Mouse (Mus musculus): ENCODE data around the gene Slc18a3.

The Slc18a3 gene

DNA sequence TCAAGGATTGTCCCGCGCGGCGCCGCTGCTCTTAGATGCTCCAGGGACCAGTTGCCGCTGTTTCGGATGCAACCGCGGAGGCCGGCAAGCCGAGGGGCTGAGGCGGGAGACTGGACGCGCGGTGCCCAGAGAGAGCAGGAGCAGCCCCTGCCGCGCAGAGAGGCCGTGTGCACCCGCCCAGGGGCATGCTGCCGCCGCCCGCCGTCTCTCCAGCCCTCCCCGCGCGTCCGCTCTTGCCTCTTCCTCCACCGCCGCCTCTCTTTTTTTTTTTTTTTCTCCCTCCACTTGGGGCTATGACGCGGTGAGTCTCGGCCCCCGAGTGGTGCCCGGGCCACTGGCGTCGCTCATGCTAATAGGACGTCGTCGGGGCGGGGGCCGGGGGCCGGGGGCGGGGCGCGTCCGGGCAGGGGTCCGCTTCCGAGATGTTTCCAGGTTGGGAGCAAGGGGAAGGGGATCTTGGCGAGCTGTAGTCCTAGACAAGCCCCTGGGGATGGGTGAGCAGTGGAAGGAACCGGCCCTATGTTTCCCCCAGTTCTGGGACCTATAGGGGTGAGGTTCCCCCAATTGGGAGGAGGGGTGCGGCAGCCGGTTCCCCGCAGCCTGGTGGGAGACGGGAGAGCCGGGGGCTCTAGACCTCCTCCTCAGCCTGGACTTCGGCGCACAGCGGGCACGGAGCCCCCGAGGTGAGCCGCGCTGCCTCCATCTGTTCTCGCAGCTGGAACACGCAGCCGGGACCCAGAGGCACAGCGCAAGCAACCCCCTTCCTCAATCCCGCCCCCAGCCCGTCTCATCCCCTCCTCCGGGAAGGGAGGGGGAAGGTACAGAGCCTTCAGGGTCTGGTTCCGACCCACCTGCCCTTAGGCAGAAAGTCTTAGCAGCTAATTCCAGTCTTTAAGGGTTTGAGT is at the start of gene Slc18a3:
Gene Slc18a3 (minus strand): TSS at position 250 of the 905 bp plus-strand sequence.
- no peak for DNase-seq (ENCODE audit: low spot score in 2 of 2)

DNA sequence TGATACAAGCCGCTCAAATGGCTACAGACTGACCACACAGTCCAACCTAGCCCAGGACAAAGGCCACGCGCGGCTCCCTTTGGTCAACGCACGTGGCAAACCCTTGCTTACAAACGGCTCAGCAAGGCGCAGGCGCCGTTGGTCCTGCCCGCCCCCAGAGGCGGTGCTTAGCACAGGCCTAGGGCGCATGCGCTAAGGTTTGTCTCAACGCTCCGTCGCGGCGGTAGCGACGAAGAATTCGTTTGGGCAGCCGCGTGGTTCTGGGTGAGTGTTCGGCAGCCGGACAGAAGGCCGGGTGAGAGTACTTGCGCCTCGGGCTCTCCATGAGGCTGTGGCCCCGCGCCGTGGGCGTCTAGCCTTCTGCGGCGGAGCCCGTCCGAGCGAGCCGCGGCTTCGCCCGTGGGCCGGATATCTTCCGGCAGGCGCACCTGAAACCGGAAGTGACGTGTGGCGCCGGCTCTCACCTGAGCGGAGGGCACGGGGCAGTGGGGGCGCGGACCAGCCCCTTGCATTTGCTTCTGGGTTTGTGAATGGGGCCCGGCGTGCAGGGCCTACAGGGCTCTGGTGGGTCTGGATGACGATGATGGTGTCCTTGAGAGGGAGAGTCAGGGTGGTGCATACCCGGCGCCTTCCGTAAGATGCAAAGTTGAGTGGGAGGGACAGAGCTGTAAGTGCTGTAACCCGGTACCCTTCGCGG is 48.8 kb upstream of the Slc18a3 start, which contains the start of gene Ercc6:
Gene Ercc6 (plus strand): TSS at position 186 of the 697 bp plus-strand sequence.
- peak; percentile 84 to 89 for DNase-seq (ENCODE audit: low spot score in 2 of 2)

DNA sequence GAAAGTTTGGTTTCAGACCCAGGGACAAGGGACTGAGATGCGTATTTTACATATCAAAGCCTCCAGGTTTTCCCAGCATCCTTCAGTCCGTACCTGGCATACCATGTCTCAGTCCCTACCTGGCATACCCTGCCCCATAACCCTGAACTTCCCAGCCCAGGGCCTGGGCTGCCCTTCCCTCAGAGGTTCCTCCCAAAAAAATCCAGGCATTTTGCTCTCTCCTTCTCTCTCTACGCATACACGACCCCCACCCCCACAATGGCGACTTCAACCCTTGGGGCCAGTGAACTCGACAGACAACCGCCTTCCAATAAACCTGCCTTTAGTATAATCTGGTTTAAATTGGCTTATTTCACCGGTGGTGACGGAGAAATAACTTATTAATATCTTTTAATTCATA is 48.3 kb upstream of the Slc18a3 start:
- DNase-seq (ENCODE audit: low spot score in 2 of 2): no peak

DNA sequence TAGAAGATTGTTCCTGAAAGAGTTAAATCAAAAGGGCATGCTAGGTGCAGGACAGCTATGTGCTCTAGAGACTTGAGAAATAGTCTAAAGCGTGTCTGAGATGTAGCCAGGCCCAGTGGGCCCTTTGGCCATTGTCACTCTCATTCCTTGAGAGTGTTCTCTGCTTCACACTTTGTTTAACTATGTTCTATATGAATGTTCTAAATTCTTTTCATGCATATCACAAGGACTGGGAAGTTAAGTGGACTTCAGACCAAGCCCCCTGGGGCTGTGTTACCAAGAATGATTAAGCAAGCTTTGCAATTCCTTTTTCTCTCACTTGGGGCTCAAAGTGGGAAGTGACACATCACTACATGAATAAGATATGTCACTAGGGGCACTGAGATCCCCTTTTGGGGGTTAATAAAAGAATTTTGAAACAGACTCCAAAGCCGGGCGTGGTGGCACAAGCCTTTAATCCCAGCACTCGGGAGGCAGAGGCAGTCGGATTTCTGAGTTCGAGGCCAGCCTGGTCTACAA is 44.9 kb upstream of the Slc18a3 start:
- DNase-seq (ENCODE audit: low spot score in 2 of 2): no peak

DNA sequence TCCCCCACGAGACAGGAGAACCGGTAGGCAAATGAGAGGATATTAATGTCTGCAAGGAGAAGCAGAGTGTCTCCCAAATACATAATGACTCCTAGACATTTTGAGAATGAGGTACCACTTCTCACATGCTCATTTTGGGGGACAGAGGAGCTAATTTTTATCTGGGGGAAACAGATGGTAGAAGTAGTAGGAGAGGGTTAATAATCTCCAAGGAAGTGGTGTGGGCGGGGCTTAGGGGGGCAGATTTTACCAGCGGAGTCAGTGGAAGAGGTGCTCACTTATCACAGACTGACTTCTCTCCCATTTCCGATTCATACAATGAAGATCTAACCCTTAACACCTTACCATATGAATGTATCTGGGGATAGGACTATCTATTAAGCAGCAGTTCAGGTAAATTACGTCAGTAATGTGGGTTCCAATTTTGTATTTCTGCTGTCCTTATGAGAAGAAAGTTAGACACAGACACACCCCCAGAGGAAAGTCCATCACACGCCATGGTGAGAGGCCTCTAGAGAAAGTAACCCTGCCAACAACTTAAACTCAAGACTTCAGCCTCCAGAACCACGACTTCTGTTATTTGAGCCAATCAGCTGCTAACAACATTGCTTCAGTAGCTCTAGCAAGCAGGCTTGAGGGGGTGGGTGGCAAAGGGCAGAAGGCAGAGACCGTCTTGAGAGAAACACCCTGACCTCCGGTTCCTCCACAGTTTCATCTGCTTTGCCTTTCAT is 43.6 kb upstream of the Slc18a3 start:
- no peak for DNase-seq (ENCODE audit: low spot score in 2 of 2)

DNA sequence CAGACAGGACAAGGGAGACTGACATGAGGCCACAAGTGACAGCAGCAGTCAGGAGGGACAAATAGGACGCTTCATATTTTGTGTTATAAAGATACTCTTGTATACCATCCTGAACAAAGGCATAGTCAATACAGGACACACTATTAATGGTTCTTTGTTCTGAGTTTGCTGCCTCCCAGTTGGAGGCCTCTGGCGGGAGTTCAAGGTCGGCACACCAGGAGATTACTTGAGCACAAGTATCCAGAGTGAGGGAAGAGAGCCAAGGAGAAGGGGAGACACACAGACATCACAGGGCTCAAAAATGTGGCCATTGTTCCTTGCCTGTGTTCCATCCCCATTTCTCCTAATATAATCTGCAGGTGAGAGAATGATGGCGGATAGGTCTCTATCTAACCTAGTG is 42.6 kb upstream of the Slc18a3 start:
- DNase-seq (ENCODE audit: low spot score in 2 of 2): no peak

DNA sequence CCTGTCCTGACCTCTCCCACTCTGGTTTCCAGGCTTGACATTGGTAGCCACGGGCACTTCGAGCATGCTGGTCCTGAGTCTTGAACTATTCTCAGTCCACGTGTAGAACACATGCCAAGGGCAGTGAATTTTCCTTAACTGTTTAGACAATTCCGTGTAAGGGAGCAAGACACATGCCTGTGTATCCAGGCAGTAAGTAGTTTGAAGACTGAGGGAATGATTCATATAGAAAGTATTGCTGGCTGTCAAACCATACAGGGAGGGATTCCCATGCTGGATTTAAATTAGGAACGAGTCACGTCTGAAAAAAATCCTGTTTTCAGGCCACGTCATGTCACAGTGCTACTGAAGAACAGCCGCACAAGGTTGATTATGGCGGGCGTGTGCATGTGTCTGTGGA is 41.7 kb upstream of the Slc18a3 start:
- no peak for DNase-seq (ENCODE audit: low spot score in 2 of 2)

DNA sequence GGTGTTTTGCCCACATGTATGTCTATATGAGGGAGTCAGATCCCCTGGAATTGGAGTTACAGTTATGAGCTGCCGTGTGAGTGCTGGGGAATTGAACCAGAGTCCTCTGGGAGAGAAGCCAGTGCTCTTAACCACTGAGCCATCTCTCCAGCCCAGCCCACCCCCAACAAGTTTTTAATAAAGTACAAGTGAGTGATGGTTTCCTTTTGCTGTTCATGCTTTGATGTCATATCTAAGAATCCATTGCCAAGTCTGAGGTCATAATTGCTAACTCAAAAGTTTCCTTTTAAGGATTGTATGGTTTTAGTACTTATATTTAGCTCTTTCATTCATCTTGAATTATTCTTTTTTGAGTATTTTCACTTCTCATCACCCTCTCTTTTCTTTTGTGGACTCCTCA is 39.2 kb upstream of the Slc18a3 start:
- DNase-seq (ENCODE audit: low spot score in 2 of 2): no peak

DNA sequence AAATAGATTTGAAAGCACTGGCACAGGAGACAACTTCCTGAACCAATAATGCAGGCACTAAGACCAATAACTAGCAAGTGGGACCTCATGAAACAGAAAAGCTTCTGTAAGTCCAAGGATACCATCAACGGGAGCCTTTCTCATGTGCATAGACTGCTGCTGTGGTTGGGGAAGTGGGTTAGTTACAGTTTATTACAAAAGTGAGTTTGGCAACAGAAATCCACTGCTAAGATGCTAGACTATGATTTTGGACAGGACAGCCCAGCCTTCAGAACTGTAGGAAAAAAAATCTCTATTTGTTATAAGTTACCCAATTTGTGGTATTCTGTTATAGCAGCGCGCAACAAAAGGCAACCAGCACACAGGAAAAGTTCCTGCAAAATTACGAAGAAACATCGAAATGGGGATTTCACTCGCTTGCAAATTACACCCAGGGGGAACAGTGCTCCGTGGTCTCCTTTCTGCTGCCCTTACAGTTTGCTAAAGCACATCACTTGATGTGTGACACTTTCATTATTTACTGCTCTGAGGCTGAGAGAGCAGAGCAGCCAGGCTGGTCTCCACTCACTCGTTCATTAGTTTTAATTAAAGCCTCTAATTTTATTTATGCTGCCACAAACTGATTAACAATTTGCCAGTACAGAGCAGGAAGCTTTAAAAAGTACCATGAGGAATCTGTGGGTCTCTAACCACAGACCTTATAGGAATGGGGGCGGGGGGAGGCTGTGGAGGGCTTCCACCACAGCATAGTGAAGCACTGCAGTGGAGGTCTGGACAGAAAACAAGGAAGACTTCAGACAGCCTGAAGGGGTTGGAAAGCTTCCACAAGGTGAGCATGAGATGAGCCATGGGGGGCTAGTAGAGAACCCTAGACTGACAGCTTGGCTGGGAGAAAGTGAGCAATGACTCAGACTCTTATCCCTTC is 38.4 kb upstream of the Slc18a3 start:
- no peak for DNase-seq (ENCODE audit: low spot score in 2 of 2)

DNA sequence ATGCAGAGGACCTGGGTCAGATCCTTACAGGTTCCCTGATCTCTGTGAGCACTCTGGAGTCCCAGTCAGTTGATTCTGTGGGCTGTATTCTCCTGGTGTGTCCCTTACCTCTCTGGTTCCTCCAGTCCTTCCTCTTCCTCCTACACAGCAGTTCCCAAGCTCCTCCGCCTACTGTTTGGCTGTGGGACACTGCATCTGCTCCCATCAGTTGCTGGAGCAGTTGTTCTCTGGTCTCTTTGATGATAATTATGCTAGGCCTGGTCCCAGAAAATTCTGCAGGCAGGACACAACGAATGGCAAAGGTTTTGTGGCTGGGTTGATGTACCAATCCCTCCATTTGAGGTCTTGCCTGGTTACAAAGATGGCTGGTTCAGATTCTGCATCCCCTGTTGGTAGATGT is 36.7 kb upstream of the Slc18a3 start:
- no peak for DNase-seq (ENCODE audit: low spot score in 2 of 2)

DNA sequence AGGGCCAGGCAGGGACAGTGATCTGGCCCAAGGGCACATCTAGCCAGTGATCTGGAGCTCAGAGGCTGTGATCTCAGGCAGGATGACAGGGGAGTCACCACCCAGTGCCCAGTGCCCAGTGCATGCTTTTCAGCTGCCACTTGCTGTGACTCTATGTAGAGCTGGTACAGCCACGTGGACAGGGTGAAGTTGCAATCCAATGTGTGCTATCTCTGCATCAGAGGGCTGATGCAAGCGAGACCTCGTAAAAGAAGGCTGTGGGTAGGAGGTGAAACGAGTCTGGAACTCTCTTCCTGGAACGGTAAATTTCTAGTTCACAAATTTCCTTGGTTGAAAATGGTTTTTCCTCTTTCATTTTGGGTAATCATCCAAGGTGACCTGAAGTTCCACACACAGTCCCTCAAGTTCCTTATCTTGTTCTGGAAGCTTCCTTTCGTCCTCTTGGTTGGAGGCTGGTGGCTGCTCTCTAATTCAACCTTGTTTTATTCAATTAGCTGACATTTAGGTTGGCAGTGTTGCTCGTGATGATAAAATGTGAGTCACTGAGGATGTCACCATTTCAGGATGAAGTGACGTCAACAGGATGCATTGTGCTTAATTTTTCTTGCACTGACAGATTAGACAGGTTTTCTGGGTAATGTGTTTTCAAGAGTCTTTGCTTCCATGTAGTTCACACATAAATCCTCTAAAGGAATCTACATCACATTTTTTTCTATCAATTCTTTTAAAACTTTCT is 31.6 kb upstream of the Slc18a3 start:
- DNase-seq (ENCODE audit: low spot score in 2 of 2): no peak

DNA sequence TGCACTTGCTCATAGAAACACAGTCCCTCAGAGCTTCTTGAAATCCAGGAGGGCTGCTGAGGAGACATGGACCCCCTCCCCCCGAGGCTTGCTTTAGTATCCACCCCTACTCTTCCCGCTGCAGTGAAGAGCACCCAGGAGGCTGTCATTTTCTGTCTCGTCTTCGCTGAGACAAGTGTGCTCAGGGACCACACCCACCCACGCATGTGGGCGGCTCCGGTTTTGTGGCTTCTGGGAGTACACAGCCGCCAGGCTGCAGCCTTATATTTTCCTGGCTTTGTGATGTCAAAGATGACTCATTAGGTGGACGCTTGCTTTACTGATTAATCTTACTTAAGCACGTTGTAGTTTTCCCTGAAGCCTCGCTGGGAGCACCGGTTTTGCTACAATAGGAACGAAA is 27.9 kb upstream of the Slc18a3 start:
- no peak for DNase-seq (ENCODE audit: low spot score in 2 of 2)

DNA sequence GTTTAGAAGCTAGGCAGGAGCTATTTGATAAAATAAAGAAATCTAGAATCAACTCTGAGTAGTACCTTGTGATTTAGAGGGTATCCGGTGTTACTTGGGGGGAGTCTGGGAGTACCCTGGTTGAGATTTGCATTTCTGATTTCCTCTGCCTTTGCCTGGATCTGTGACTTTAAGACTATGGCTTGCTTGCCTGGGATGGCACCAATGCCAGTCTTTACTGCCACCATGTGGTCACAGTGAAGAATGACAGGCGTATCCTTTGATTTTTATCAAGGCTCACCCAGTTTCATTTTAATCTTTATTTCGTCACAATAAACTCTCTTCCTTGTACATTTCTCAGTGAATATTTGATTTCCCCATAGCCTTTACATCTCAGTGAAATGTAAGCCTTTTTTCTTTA is 17.4 kb upstream of the Slc18a3 start:
- no peak for DNase-seq (ENCODE audit: low spot score in 2 of 2)

DNA sequence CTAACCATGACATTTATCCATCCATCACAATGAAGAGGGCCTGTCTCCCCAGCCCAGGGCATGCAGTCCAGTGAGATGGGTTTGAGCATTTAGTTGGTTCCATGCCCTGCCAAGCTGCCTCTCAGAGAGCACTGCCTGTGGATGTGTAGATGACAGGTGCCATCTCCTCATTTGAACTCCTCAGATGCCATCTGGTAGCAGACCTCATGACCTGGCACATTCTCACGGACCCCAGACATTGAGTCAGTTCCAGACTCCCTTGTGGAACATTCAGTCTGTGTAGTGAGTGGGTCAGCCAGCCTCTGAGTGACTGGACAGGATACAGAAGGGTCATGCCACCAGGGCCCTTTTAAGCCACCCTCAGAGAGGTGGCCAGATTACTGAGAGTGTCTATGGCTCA is 12.9 kb upstream of the Slc18a3 start:
- no peak for DNase-seq (ENCODE audit: low spot score in 2 of 2)

DNA sequence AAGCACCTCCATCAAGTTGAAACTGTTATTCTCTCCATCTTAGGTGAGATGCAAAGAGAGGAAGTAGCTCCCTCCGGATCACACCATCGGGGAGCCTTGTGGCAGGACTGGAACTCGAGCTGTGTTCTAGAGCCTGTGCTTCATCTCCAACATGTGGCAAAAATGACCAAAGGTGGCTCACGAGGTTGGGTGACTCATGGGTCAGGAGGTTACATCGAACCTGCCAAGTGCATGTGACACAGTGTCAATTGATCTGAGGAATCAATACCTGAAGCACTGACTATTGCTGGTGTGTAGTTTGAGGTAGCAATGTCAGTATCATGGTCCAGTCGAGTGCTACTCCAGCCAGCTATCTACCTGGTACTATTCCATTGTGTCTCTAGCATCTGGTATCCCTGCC is 11.9 kb upstream of the Slc18a3 start:
- DNase-seq (ENCODE audit: low spot score in 2 of 2): no peak

DNA sequence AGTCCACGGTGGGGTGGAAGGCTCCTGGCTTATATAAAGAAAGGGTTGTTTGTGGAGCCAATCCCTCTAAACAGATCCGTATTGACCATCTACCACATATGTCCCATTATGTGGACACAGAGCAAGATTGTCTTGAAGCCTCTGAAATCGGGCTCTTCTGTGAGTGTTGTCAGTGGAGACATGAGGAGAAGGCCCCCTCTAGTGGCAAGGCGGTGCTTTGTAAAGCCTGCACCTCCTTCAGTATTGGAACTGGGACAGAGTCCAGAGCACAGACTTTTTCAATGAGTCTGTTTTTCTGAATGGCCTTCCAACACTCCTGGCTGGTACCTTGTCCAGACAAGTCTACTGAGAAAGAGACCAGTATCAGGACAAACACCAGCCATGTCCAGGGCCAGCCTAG is 8.3 kb upstream of the Slc18a3 start:
- DNase-seq (ENCODE audit: low spot score in 2 of 2): peak; percentile 36 to 56

DNA sequence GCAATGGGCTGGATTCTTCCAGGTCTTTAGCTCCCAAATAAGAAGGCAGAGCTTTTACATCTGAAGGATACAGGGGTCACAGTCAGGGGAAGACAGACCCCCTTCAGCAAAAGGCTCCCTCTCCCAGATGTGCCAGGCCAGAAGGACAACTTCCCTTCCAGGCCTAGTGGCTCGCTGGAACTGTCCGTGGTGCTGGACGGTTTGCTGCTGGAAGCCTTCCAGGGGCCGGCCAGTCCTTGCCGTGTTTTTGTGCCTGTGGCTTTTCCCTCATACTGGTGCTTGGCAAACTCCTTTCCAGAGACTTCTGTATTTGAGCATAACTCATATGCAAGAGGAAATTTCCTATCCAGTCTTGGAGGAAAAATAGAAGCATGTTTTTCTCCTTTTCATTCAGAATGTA is 3.0 kb upstream of the Slc18a3 start:
- DNase-seq (ENCODE audit: low spot score in 2 of 2): no peak

DNA sequence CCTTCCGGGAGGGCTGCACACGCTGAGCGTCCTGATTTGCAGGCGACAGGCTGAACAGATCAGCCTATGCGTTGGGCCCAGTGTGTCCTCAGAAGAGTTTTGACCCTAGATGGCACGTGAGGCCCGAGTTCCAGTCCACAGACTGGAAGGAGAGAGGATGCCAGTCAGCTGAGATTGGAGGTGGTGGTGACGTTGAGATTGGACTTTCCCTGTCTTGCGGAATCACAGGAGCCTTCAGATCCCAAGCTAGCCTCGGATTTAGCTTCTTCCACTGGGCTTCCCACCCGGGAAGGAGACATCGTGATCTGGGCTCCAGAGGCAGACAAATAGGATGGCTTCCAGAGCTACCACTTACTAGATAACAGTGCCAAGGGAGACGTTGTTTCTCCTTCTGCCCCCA is 1.2 kb upstream of the Slc18a3 start, which contains the start of gene Chat:
Gene Chat (minus strand): TSS at position 101 of the 400 bp plus-strand sequence.
- no peak for DNase-seq (ENCODE audit: low spot score in 2 of 2)

DNA sequence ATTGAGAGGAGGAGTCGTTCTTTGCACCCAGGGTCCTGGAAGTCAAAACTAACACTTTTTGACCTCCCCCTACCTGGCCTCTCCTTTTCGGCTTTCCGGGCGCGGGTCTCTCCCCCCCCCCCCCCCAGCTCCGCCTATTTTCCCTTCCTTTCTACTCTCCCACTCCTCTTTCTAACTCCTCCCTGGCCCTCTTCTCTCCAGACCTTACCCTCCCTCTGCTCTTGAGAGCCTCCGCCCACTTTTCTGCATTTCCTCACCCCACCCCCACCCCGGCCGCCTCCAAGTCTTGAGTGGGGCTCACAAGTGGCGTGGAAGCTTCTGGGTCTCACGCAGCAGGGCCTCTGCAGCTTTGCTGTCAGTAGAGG is 838 bp upstream of the Slc18a3 start:
- no peak for DNase-seq (ENCODE audit: low spot score in 2 of 2)

Data from frontal cortex, postnatal 25 days (tissue).